Mouse (Mus musculus): ENCODE measurements around the gene Sbp.

- TF ChIP-seq POLR2AphosphoS2 (IDR thresholded peaks at IDR 0.05; ENCODE audit: insufficient read length, low read depth), result no peak
- no peak for TF ChIP-seq MAX (IDR thresholded peaks at IDR 0.05; ENCODE audit: low read depth)
- no peak for TF ChIP-seq CEBPB (IDR thresholded peaks at IDR 0.05; ENCODE audit: insufficient read depth, poor library complexity, severe bottlenecking)
Measured at GRCm38 (mm10) chr17:23955174-23955573, 13.7 kb downstream of the Sbp start, which contains the start of gene Sbpl.
